Mouse (Mus musculus): Measurements from ENCODE around the gene Fam221b.

Gene Fam221b

GRCm38 (mm10) chr4:43657146-43657545 is 11.8 kb downstream of the Fam221b start:
- no peak for DNase-seq (ENCODE audit: low spot score in 2 of 2)

- peak; percentile 97 to 98 for DNase-seq (ENCODE audit: low spot score in 2 of 2)
These were observed 12.4 kb downstream of the Fam221b start, which contains the start of gene Hint2 for GRCm38 (mm10) chr4:43656339-43657109. TSS of gene Hint2 (minus strand) at chr4:43656466.

GRCm38 (mm10) chr4:43655656-43656338 is 13.1 kb downstream of the Fam221b start:
- DNase-seq (ENCODE audit: low spot score in 2 of 2), result no peak

- DNase-seq (ENCODE audit: low spot score in 2 of 2), result peak; percentile 81 to 84
These were observed 15.6 kb downstream of the Fam221b start, which contains the start of gene Spag8 for GRCm38 (mm10) chr4:43653161-43654015. TSS of gene Spag8 (minus strand) at chr4:43653594.

- DNase-seq (ENCODE audit: low spot score in 2 of 2), result peak in 1 of 2 experiments; percentile 36
These were observed 16.2 kb downstream of the Fam221b start for GRCm38 (mm10) chr4:43652726-43653125.

- DNase-seq (ENCODE audit: low spot score in 2 of 2), result no peak
These were observed 19.2 kb downstream of the Fam221b start for GRCm38 (mm10) chr4:43649783-43650182.

GRCm38 (mm10) chr4:43640491-43640890 is 28.5 kb downstream of the Fam221b start:
- DNase-seq (ENCODE audit: low spot score in 2 of 2), result peak; percentile 9 to 17

- peak; percentile 13 for DNase-seq (ENCODE audit: low spot score in 2 of 2)
These were observed 28.9 kb downstream of the Fam221b start for GRCm38 (mm10) chr4:43640076-43640475.

- peak; percentile 10 to 16 for DNase-seq (ENCODE audit: low spot score in 2 of 2)
These were observed 32.2 kb downstream of the Fam221b start for GRCm38 (mm10) chr4:43636751-43637150.

- peak; percentile 5 to 12 for DNase-seq (ENCODE audit: low spot score in 2 of 2)
These were observed 34.1 kb downstream of the Fam221b start for GRCm38 (mm10) chr4:43634621-43635374.

- peak in 1 of 2 experiments; percentile 9 for DNase-seq (ENCODE audit: low spot score in 2 of 2)
These were observed 35.2 kb downstream of the Fam221b start for GRCm38 (mm10) chr4:43633736-43634135.

GRCm38 (mm10) chr4:43633296-43633695 is 35.6 kb downstream of the Fam221b start:
- peak; percentile 19 to 20 for DNase-seq (ENCODE audit: low spot score in 2 of 2)

GRCm38 (mm10) chr4:43631956-43632920 is 36.7 kb downstream of the Fam221b start:
- DNase-seq (ENCODE audit: low spot score in 2 of 2), result peak; percentile 34 to 43

GRCm38 (mm10) chr4:43631046-43631955 is 37.6 kb downstream of the Fam221b start, which contains the start of gene Npr2:
TSS of gene Npr2 (plus strand) at chr4:43631935.
- DNase-seq (ENCODE audit: low spot score in 2 of 2), result peak; percentile 49 to 55

GRCm38 (mm10) chr4:43630671-43631045 is 38.3 kb downstream of the Fam221b start:
- DNase-seq (ENCODE audit: low spot score in 2 of 2), result peak in 1 of 2 experiments; percentile 19

- peak; percentile 92 for DNase-seq (ENCODE audit: low spot score in 2 of 2)
These were observed 38.8 kb downstream of the Fam221b start for GRCm38 (mm10) chr4:43630030-43630581.

- DNase-seq (ENCODE audit: low spot score in 2 of 2), result peak; percentile 44 to 57
These were observed 39.7 kb downstream of the Fam221b start for GRCm38 (mm10) chr4:43629106-43629817.

All from right cerebral cortex, postnatal 10 days (tissue).